Mouse (Mus musculus): Measurements from ENCODE around the gene Foxa3.
A peak's percentile ranks its signal among the peaks of the same experiment; 100 is the strongest.

The Foxa3 gene

GRCm38 (mm10) chr7:19023357-19023814 lies at the start of gene Foxa3:
Foxa3 (minus strand) TSS chr7:19023538.
- DNase-seq: peak; percentile 52

- DNase-seq: peak; percentile 1
These were observed 47.7 kb upstream of the Foxa3 start for GRCm38 (mm10) chr7:19071024-19071423.

- no peak for DNase-seq
These were observed 46.2 kb upstream of the Foxa3 start for GRCm38 (mm10) chr7:19069500-19069899.

- DNase-seq: peak; percentile 82
These were observed 45.4 kb upstream of the Foxa3 start for GRCm38 (mm10) chr7:19068707-19069106.

- DNase-seq: no peak
These were observed 44.6 kb upstream of the Foxa3 start for GRCm38 (mm10) chr7:19067935-19068334.

- no peak for DNase-seq
These were observed 43.7 kb upstream of the Foxa3 start for GRCm38 (mm10) chr7:19067063-19067462.

- no peak for DNase-seq
These were observed 42.6 kb upstream of the Foxa3 start for GRCm38 (mm10) chr7:19065896-19066295.

GRCm38 (mm10) chr7:19057405-19057804 lies 34.1 kb upstream of the Foxa3 start:
- DNase-seq: no peak

GRCm38 (mm10) chr7:19055108-19055507 lies 31.8 kb upstream of the Foxa3 start:
- DNase-seq: no peak

GRCm38 (mm10) chr7:19054777-19055076 lies 31.4 kb upstream of the Foxa3 start:
- DNase-seq: no peak

- DNase-seq: peak; percentile 73
These were observed 30.9 kb upstream of the Foxa3 start, which contains the start of gene Rsph6a for GRCm38 (mm10) chr7:19054047-19054776. Rsph6a (plus strand) TSS chr7:19054690.

GRCm38 (mm10) chr7:19053136-19053532 lies 29.8 kb upstream of the Foxa3 start:
- DNase-seq: no peak

GRCm38 (mm10) chr7:19052345-19053135 lies 29.2 kb upstream of the Foxa3 start:
- DNase-seq: no peak

GRCm38 (mm10) chr7:19051161-19051560 lies 27.8 kb upstream of the Foxa3 start:
- no peak for DNase-seq

- DNase-seq: no peak
These were observed 26.8 kb upstream of the Foxa3 start for GRCm38 (mm10) chr7:19050172-19050571.

GRCm38 (mm10) chr7:19049252-19049651 lies 25.9 kb upstream of the Foxa3 start:
- DNase-seq: no peak

GRCm38 (mm10) chr7:19048006-19048527 lies 24.7 kb upstream of the Foxa3 start:
- DNase-seq: no peak

- peak; percentile 67 for DNase-seq
These were observed 23.1 kb upstream of the Foxa3 start for GRCm38 (mm10) chr7:19046286-19047069.

GRCm38 (mm10) chr7:19044616-19045015 lies 21.3 kb upstream of the Foxa3 start:
- DNase-seq: no peak

GRCm38 (mm10) chr7:19031641-19032040 lies 8.3 kb upstream of the Foxa3 start:
- no peak for DNase-seq

GRCm38 (mm10) chr7:19029084-19029653 lies 5.8 kb upstream of the Foxa3 start:
- peak; percentile 72 for DNase-seq

GRCm38 (mm10) chr7:19028067-19028466 lies 4.7 kb upstream of the Foxa3 start:
- DNase-seq: no peak

Measured in lung, postnatal 10 days (tissue).